Mouse (Mus musculus) cerebellum, adult 9-11 months (tissue): ENCODE data around the gene Slc34a2.

ENCODE experiments used
- DNase-seq: peaks from one replicate; pipeline ENCODE4 v3.0.0; 2022

The Slc34a2 gene

GRCm38 (mm10) chr5:53114616-53115267, 76.9 kb downstream of the Slc34a2 start:
- DNase-seq = no peak

DNA sequence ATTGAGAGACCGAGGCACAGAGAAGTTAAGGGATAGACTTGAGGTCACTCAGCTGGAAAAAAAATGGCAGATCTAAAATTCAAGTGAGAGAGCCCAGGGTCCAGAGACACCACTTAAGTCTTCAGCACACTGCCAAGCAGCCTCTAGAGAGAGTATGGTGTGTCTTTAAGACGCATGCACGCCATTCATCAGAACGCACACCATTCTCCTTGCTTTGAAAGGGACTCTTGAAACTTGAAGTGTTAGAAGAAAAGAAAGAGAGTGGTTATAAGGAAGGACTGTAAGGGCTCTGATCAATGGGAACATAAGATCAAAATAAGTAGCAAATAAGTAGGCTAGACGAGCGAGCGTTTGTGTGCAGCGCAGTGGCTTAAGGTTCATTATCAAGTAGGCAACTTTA, 80.3 kb downstream of the Slc34a2 start:
- no peak for DNase-seq

DNA sequence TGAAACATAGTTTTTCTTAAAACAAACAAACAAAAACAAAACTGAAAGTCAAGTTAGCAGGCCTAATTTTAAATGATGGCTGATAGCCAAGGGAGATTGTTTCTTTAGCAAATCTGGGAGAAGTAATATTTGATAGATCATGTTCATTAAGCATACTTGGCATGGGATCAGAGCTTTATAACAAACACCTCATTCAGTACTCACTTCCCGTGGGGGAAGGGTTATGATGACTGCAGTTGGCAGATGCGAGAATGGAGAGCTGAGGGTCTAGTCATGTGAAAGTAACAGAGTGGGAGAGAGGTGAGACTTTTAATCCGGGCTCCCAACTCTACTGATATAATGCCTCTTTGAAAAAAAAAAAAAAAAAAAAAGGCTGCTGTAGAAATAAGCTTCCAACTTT, 81.8 kb downstream of the Slc34a2 start:
- no peak for DNase-seq
